Mouse (Mus musculus) embryo, embryonic 10 days (tissue): ENCODE results near the gene Olfr1065.
A peak's percentile ranks its signal among the peaks of the same experiment; 100 is the strongest.
"Not testable (repeated sequence)": the region's sequence is repeated elsewhere in the genome, so short reads cannot be mapped to it uniquely, and the experiment has no call there.

Experiments used
- DNase-seq: peaks from one replicate; pipeline ENCODE4 v3.0.0-alpha.2; 2015; ENCODE audit warnings: low spot score

The Olfr1065 gene

GRCm38 (mm10) chr2:86450491-86450890 lies at the start of gene Olfr1065:
Gene Olfr1065 (minus strand): TSS chr2:86450591.
- DNase-seq: not testable (repeated sequence)

GRCm38 (mm10) chr2:86487286-86487685 lies 36.9 kb upstream of the Olfr1065 start, which contains the start of gene Olfr228:
Gene Olfr228 (minus strand): TSS chr2:86487386.
- DNase-seq: no peak

- peak; percentile 72 for DNase-seq
These were observed 14.2 kb upstream of the Olfr1065 start for GRCm38 (mm10) chr2:86464442-86465109.

- DNase-seq: no peak
These were observed 10.0 kb upstream of the Olfr1065 start for GRCm38 (mm10) chr2:86460434-86460833.

GRCm38 (mm10) chr2:86456169-86456568 lies 5.8 kb upstream of the Olfr1065 start, which contains the start of gene Olfr1066:
Gene Olfr1066 (minus strand): TSS chr2:86456269.
- DNase-seq: no peak

- DNase-seq: not testable (repeated sequence)
These were observed 8.3 kb downstream of the Olfr1065 start for GRCm38 (mm10) chr2:86442101-86442500.

- DNase-seq: not testable (repeated sequence)
These were observed 21.9 kb downstream of the Olfr1065 start for GRCm38 (mm10) chr2:86428511-86428910.

GRCm38 (mm10) chr2:86426649-86427048 lies 23.7 kb downstream of the Olfr1065 start, which contains the start of gene Olfr1062:
Gene Olfr1062 (minus strand): TSS chr2:86426749.
- not testable (repeated sequence) for DNase-seq

- no peak for DNase-seq
These were observed 36.4 kb downstream of the Olfr1065 start, which contains the start of gene Olfr1061 for GRCm38 (mm10) chr2:86413950-86414349. Gene Olfr1061 (minus strand): TSS chr2:86414050.

- DNase-seq: no peak
These were observed 55.3 kb downstream of the Olfr1065 start for GRCm38 (mm10) chr2:86395114-86395513.
